Mouse (Mus musculus): Measurements from ENCODE around the gene Vmn2r108.
"Not testable (repeated sequence)": the region's sequence is repeated elsewhere in the genome, so short reads cannot be mapped to it uniquely, and the experiment has no call there.

The Vmn2r108 gene

GRCm38 (mm10) chr17:20481231-20481630 is at the start of gene Vmn2r108:
Gene Vmn2r108 (minus strand): TSS chr17:20481331.
- no peak for DNase-seq (ENCODE audit: low spot score)

GRCm38 (mm10) chr17:20508247-20508646 is 27.1 kb upstream of the Vmn2r108 start:
- DNase-seq (ENCODE audit: low spot score) = not testable (repeated sequence)

- no peak for DNase-seq (ENCODE audit: low spot score)
Observed at GRCm38 (mm10) chr17:20497858-20498257, 16.7 kb upstream of the Vmn2r108 start, which contains the start of gene Vmn1r225. Gene Vmn1r225 (plus strand): TSS chr17:20498158.

- no peak for DNase-seq (ENCODE audit: low spot score)
Observed at GRCm38 (mm10) chr17:20473311-20473710, 7.8 kb downstream of the Vmn2r108 start.

GRCm38 (mm10) chr17:20439263-20439662 is 41.9 kb downstream of the Vmn2r108 start:
- no peak for DNase-seq (ENCODE audit: low spot score)

GRCm38 (mm10) chr17:20413846-20414245 is 67.3 kb downstream of the Vmn2r108 start, which contains the start of gene Vmn1r224:
Gene Vmn1r224 (plus strand): TSS chr17:20414146.
- DNase-seq (ENCODE audit: low spot score) = no peak

All from left cerebral cortex, adult 11 months (tissue).